Mouse (Mus musculus) Muller cell, postnatal 12 days (primary cell): ENCODE measurements around the gene Nos2.

Experiments used
- DNase-seq: peaks from one replicate; pipeline ENCODE4 v3.0.0-alpha.2; 2015; ENCODE audit errors: inconsistent ontology term

Gene Nos2

DNA sequence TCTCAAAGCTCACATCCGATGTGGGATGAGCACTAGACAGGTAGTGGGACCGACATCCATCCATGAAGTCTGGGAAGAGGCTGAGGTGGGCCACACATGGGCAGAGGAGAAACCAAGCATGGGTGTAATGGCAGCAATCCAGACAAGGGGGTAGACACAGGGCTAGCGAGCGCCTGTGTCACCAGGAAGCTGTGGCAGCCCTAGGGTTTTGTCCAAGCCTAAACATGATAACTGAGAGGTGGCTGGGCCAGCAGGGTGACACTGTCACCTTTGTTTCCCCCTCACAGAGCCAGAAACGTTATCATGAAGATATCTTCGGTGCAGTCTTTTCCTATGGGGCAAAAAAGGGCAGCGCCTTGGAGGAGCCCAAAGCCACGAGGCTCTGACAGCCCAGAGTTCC is 38.8 kb downstream of the Nos2 start:
- no peak for DNase-seq

DNA sequence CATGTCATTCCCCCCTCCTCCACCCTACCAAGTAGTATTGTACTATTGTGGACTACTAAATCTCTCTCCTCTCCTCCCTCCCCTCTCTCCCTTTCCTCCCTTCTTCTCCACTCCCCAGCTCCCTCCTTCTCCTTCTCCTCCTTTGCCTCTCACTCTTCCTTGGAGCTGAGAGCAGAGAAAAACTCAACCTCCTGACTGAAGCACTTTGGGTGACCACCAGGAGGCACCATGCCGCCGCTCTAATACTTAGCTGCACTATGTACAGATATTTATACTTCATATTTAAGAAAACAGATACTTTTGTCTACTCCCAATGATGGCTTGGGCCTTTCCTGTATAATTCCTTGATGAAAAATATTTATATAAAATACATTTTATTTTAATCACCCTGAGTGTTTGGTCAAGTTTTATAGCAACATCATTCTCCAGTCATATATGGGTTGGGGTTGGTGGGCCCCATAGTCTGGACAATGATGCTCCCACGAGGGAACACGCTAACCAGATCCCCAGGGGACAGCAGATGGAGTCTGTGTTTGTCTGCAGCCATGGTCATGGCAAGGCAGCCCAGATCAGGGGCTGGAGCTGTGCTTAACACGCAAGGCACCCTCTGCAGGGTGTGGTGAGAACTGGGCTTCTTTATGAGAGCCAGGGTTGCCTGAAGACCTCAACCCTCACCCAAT is 39.4 kb downstream of the Nos2 start:
- DNase-seq: no peak

DNA sequence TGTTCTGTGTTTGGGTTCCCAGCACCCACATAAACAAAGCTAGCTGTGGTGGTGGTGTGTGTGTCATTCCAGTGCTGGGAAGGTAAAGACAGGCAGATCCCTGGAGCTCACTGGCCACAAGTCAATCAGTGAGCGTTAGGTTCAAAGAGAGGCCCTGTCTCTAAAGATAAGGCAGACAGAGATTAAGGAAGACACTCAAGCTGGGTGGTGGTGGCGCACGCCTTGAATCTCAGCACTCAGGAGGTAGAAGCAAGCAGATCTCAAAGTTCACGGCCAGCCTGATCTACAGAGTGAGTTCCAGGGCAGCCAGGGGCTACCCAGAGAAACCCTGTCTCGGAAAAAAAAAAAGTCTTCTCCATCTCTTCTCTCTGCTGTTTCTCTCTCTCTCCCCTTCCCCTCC is 40.6 kb downstream of the Nos2 start:
- no peak for DNase-seq

DNA sequence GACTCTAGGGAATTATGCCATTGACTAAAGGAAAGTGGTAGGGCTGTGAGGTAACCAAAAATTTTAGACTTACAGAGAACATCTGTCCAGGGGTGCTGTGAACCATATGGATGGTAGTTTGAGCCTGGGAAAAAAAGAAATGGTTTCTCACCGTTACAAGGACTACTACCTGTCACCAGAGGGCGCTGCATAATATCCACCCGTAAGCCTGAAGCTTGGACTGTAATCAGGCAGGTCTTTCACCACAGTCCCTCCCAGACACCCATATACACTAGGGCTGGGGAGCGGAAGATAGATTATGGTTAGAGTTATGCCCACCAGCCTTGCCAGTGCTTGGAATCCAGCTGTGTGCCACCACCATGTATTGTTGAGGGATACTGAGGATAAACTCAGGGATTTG is 46.8 kb downstream of the Nos2 start:
- peak; percentile 20 for DNase-seq

DNA sequence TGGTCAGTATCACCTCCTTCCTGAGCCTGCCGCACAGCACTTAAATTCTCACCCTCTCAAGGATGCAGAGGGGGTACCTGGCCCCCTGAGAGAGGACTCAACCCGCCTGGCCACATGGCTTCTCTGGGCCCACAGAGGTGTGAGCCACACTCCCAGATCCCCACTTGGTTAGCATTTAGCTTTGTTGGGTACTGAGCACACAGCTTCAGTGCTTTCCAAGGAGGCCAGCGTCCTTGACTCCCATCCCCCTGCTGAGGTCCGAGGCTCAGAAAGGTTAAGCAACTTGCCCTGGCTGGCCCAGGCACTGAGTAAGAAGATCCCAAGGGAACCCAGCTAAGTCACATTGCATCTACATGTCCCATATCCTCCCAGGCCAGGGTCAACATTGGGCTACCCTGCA is 47.5 kb downstream of the Nos2 start:
- DNase-seq: no peak

DNA sequence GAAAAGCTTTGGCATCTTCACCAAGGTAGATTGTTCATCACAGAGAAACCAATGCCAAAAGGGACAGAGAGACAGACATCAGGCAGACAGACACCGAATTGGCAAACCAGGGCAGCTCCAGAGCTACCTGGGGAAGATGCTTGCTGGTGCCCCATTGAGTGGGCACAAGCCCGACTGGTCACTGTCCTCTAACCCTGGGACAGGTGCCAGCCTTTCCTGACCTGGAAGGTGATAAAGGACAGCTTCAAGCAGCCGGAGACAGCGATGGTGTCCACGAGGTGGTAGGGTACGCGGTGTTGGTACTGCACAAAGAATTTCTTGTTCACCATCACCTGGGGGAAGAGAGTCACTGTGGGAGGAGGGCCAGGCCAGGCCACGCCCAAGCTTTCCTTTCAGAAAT is 50.5 kb downstream of the Nos2 start:
- DNase-seq: no peak

DNA sequence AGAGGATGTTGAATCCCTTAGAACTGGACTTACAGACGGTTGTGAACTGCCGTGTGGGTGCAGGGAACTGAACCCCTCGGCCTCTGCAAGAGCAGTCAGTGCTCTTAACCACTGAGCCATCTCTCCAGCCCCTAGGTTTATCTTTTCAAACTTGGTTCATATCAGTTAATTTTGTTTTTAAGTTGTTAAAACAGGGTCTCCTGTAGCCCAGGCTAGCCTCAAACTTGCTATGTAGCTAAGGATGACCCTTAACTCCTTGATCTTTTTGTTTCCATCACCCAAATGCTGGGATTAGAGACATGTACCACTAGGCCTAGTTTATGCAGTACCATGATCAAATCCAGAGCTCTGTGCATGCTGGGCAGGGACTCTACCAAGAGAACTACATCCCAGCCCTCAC is 51.2 kb downstream of the Nos2 start:
- no peak for DNase-seq

DNA sequence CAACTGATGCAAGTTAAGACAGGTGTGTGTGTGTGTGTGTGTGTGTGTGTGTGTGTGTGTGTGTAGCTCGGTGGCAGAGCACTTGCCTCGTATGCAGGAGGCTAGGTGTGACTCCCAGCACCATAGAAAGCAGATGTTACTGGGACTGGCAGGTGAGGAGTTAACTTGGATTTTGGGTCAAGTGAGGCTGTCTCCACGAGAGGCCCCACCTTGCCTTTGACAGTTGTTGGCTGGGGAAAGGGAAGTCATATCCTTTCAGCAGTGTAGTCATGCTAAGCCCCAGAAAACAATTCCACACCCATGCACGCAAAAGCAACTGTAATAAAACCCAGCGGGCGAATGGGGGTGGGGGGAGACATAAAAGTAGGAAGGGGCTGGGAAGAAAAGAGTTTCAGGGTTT is 51.7 kb downstream of the Nos2 start:
- DNase-seq: no peak

DNA sequence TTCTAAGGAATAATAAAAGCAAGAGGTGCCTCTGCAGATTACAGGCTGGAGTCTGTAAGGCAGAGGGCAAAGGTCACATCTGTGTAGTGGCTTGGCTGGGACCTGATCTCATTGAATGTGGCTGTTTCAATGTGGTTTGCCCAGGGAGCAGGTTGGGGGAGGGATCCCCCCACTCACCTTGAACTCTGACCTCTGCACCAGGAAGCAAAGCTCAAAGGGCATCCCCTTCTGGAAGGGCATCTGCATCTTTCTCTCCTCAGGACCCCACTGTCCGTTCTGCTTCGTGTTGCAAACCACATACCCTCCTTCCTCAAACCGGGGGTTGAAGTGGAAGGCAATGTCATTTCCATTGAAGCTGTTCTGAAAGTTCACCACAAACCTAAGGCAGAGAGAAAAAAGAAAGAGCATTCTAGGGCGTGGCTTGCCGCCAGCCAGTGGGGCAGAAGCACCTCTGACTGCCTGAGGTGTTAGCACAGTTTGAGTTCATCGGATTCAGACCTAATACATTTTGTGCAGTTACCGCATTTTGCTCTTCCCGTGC is 52.3 kb downstream of the Nos2 start:
- DNase-seq: peak; percentile 15

DNA sequence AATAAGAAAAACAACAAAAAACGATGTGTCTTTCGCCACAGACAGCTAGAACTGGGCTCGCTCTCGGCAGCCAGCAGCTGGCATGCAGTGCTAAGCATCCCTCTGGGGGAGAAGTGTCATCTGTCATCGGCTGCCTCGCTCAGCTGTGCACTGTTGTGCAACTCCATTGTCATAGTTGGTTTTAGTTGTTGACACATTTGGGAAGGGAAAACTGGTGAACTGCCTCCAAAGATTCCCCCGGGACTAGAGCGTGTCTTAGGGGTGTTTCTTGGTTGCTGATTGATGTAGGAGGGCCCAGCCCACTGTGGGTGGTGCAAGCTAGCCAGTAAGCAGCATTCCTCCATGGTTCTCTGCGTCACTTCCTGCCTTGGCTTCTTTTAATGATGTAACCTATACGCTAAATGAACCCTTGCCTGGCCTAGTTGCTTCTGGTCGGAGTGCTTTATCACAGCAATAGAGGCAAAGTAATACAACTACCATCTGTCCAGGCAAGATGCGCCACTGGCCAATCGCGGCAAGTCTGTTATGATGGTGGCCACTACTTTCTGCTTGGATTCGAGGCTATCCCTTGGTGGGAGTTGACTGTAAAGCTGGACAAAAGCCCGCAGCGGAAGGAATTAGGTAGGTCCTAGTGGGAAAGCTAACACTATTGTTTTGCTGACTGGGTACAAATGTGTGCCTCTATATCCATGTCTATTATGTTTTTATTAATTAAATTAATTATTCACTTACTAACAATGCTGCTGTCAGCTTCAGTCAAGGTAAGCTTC is 53.0 kb downstream of the Nos2 start:
- peak; percentile 33 for DNase-seq

DNA sequence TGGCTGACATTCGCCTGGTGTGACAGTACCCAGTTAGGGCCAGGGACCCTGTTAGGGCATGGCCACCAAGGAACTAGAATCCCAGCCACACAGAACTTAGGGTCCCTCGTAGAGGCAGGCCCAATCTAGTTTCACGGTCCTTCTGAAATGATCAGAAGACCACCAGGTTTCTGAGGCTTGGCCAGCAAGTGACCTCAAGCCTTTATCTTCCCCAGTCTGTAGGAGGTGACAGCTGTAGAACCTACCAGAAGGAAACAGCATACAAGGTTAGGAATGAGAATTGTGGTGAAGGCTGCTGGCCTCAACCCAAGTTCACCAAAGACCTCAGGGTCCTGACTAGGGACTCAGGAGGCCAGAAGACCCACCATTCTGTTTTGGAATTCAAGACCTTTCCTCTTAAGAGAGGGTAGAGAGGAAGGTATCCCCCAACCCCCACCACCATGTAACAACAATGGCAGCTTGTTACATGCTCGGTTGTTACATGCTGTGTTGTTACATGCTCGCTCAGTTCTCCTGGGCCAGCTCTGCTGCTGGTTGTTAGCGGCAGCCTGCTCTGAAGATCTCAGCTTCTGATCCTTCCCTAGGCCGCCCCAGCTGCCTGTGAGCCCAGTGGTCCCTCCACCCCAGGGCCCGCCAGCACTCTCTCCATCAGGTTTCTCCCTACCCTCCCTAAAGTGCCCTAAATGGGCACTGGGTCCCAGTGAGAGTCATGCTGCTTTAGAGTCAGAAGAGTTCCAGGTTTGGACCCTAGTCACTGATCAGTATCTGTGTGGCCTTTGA is 56.3 kb downstream of the Nos2 start:
- DNase-seq: no peak

DNA sequence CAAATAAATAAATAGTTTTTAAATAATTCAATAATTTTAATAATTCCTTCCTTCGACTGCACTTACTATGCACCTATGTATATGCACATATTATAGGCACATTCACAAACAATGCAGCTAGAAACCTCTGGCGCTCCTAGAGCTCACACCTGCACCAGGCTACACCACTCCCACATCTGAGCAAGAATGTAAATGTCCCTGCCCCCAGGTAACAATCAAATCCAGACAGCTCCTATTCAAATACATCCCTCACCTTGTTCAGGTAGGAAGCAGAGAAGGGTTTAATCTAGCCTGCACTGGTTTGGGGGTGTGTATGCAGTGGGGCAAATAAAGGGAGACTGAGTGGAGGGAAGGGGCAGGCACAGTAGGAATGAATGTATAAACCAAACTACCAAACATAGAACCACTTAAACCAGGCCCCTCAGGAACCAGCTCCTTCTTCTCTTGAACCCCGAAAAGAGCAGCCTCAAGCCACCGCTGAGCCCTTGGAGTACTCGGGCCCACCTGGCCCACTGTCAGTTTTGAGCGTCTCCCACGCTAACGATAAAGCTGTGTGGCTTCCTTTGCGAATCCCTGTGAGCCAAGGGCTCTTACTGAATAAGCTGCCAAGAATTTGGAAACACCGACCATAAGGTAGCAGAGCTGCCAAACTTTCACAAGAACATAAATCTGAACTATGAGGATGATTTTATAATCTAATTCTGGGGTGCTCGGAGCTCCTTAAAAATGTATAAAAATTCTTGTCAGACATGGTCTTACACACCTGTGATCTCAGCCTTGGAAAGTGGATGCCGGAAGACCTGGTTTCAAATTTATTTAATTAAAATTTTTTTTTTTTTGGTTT is 57.8 kb downstream of the Nos2 start:
- no peak for DNase-seq

DNA sequence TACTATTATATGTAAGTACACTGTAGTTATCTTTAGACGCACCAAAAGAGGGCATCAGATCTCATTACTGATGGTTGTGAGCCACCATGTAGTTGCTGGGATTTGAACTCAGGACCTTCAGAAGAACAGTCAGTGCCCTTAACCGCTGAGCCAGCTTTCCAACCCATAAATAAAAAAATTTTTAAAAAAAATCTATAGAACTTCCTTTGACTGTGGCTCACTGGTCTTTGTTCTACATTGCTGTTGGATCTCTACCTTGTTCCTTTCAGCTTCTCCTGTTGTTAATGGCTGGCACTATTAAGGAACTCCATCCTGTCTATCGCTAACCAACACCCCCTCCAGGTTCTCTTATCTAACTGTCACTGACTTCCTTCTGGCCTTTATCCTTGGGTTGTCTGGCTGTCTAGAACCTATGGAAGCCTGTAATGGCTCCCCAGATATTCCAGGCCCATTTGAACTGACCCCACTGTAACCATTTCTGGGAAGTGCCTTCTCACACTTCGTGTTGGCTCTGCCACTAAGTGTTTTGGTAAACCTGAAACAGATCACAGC is 59.6 kb downstream of the Nos2 start:
- no peak for DNase-seq

DNA sequence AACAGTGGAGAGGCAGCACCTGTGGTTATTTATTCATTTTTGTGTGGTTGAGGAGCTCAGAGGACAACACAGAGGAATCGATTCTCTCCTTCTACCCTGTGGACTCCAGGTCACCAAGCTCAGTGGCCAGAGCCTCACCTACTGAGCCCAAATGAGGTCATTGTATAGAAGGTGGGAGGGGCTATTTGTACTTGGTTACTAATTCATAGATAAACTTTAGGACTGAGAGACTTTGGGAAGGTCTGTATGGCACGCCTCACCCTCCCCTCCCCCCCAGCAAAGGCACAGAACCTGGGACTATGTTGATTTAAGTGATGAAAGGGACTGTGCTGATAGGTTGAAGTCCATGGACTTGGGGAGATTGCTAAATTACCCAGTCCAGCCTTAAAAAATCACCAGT is 61.5 kb downstream of the Nos2 start:
- DNase-seq: no peak

DNA sequence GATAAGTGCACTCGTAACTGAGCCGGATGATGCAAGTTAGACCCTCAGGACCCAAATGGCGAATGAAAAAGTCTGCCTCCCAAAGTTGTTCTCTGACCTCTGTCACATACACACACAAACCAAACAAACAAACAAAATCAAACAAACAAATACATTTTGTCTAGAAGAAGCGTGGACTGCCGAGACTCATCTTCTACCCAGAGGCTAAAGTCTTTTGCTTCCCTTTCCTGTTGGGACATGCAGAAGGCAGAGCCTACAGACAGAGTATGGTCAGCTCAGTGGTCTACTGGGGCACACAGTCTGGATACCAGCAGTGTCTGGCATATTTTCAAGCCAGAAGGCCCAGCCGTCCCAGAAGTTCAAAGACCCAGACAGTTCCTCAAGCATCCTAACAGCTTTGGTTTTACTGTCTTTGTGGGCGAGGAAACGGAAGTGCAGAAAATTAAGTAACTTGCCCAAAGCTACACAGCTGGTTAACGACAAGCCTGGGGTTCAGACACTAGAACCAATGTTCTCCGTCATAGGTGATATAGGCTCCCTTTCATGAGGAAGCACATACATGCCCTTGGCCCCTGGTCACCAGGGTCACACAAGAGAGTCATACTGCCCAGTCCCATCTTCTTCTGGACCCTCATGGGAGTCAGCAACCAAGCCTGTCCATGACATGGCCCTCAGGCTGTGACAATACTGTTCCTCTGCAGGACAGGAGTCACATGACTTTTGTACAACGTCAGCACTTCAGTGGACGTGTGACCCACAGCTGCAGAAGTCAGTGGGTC is 62.1 kb downstream of the Nos2 start:
- DNase-seq: no peak

DNA sequence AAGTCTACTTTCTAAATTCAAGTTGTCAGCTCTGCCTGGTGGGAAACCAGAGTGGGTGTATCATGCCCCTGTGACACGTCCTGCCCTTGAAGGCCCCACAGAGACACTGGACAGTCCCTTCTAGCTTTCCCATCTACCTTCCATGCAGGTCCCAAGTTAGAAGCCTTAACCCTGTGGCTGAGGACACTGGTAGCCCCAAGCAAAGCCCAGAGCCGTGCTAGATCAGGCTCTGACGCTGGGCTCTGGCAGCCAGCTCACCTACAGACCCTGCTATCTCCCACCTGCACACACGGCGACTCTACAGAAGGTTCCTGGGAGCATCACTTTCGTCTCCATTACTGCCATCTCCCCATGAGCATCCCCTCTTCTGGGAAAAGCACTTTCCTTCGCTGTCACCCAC is 63.0 kb downstream of the Nos2 start:
- DNase-seq: no peak

DNA sequence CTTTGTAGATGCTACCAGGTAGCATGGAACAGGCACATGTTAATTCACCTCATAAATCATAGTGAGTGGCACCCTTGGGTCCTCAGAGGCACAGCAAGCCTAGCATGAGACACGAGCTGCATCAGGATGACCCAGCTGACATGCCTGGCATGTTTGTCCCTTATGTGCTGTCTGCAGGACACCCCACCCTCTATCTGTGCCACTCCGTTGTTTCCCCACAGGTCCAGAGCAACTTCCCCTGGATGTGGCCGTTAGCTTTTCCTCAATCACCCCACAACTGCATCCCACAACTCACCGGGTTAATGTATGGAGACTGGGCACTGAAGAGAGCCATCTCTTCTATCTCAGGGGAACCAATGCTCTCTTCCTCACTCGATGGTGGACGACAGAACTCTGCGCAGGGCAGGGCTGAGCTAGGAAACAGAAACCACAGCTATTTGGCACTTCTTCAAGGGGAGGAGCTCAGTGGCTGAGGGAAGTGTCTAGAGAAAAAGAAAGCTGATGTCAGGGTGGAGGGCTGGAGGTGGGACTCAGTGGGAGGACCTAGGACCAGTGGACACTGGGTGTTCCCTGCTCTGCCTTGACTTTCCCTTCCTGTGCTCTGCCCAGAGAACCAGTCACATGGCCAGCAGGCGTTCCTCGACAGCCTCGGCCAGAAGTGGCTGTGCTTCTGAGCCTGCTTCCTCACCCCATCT is 64.0 kb downstream of the Nos2 start, which contains the start of gene Lgals9:
Lgals9 (minus strand) TSS at position 464 of the 695 bp plus-strand sequence.
- peak; percentile 78 for DNase-seq

DNA sequence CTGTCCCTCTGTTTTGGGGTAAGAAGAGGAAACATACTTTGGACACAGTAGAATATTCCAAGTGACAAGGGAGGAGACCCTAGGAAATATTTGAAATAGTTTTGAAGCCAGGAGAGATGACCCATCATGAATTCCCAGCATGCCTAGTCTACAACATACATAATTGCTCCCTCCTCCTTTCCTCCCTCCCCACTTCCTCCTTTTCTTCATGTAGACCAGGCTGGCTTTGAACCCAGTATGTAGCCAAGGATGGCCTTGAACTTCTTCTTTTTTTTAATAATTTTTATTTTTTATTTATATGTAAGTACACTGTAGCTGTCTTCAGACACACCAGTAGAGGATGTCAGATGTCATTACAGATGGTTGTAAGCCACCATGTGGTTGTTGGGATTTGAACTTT is 64.9 kb downstream of the Nos2 start:
- DNase-seq: no peak

DNA sequence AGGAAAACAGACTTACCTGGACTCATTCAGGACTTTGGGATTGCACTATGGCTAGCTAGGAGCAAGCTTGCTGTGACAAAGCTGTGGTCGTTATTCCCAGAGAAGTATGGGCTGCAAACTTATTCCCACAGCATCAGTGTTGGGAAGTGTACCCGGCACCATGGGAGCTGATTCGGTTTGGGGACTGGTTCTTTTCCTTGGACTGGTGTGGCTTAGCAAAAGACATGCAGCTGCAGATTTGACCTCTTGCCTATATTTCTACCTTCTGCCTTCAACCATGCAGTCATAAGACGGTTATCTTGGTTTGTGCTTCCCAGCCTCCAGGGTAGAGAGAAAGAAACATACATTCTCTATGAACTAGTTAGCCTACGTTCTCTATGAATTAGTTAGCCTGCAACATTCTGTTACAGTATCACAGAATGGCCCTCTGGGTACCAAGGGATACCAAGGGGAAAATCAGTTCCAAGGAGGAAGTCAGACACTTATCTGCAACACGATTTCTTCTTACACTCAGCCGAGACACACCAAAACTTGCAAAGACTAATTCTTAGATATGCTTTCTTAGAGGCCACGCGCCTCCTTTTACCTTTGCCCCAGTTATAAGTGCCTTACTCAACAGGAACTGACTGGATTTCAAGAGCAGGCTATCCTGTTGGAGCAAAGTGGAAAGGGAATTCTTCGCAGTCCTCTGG is 65.9 kb downstream of the Nos2 start:
- DNase-seq: no peak
